Mouse (Mus musculus): ENCODE data around the gene Dnajc4. TPM values are rescaled to one million over a fixed set of nuclear protein-coding genes. Genes with fewer than 3 reads are reported as not detected.

Gene Dnajc4
- total RNA-seq, 2 experiments from 2014 or later, result 59.4 to 62.4 TPM

GRCm38 (mm10) chr19:6977759-6978638 is 14.4 kb downstream of the Dnajc4 start:
- intact Hi-C loops (cut with DNase I), result loop anchor here (2.0 to 5.0 kb wide), 3 partner anchors 36 to 53 kb away; partner anchors contain the start of genes Bad, Catsperz and Gpr137
- DNase-seq, result no peak

- peak; percentile 77 to 84 for DNase-seq
- intact Hi-C loops (cut with DNase I), result loop anchor here (5.0 kb wide), 1 partner anchor 34 kb away; the partner anchor contains the start of genes Bad and Gpr137
These were observed 16.5 kb downstream of the Dnajc4 start, which contains the start of gene Plcb3 for GRCm38 (mm10) chr19:6975537-6976521. Gene Plcb3 (minus strand): TSS chr19:6976470.

DNA sequence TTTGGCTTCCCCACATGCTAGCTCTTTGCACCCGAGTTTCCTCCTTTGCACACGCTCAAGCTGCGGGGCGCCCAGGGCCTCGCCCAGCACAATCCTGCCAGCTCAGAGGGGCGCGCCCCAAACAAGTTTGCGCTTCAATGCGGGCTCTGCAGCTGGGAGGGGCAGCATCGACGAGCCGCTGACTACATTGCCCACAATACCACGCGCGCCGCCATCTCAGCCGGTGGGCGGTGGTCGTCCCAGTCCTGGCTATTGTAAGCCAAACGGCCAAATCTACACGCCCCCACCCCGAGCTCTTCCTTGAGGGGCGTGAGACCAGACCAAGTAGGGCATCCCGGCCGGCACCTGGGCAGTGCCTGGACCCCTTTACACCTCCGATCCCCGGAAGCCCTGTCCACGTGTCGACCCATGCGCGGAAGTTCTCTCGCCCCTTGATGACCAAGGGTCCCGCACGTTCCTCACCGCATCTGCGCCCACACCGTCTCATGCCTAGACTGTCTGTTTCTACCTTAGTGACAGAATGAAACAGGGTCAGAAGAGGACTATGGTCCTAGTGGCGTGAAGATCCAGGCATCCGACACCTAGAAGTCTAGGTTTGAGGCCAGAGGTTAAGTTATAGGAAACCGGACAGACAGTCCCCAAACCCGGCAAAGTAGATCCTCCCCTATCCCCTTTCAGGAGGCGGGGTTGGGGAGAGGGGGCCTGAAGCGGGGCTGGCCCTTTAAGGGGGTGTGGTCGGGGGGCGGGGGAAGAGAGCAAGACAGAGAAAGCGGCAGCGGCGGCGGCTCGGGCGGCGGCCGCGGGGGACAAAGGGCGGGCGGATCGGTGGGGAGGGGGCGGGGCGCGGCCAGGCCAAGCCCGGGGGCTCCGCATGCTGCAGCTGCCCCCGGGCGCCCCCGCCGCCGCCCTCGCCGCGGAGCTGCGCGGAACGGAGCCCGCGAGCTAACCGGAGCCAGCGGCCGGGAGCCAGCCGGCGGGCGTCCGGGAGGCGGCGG is 17.9 kb downstream of the Dnajc4 start, which contains the start of gene Ppp1r14b:
Gene Ppp1r14b (plus strand): TSS at position 758 of the 995 bp plus-strand sequence.
- intact Hi-C loops (cut with DNase I), result loop anchor here (1.0 to 5.0 kb wide), 2 partner anchors 22 to 32 kb away; partner anchors contain the start of genes Bad and Gpr137
- DNase-seq, result peak; percentile 84 to 87

DNA sequence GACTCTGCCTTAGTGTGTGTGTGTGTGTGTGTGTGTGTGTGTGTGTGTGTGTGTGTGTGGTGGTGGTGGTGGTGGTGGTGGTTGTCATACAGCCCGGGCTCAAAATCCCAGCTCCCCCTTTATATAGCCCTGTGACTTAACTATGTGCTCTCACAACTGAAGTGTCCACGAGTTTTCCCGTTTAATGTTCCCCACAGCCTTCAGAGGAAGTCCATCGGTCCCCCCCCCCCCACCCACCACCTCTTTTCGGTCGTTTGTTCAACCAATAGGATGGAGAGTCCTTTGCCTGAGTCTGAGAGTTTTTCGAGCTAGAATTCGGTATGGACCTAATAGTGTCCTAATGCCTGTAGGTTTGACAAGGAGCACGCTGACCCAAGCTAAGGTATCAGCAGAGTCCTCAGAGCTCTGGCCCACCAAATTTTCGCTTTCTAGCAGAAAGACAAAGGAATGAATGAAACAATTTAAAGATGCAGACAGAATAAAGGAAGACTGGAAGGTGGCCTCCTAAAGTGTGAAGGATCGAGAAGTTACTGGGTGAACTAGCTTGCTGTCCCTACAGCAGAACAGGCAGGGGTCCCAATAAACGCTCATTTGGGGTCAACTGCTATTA is 18.7 kb downstream of the Dnajc4 start:
- intact Hi-C loops (cut with DNase I), result loop anchor here (1.0 kb wide), 1 partner anchor 21 kb away; no protein-coding TSS in a partner anchor

DNA sequence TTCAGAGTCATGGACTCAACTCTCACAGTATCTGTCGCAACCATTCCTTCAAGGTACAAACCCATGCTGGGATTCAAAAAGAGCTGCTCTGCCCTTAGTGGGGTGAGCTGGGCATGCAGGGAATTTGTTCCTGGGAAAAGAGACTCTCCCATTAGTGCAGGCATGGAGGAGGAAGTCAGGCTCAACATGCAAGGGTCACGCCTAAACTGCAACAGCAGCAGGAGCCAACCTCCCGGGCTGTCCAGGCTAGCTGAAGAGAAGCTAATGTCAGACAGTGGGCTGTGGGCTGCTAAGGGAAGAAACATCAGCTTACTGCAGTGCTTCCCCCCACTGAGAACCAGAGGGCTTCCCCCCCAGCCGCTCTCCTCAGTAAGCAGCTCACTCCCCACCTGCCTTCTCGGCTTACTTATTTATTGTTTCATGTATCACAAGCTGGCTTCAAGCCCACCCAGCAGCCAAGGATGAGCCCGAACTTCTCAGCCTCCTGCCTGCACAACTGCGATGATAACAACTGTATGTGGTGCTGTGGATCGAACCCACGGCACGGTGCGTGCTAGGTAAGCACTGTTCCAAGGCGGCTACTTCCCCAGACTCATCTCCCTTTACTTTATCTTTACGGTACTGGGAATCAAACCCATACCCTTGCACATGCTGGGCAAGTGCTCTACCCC is 20.0 kb downstream of the Dnajc4 start:
- intact Hi-C loops (cut with DNase I), result no loop called here
- DNase-seq, result no peak

More for the DNA sequence above, 18.7 kb downstream of the Dnajc4 start:
- no peak for DNase-seq

DNA sequence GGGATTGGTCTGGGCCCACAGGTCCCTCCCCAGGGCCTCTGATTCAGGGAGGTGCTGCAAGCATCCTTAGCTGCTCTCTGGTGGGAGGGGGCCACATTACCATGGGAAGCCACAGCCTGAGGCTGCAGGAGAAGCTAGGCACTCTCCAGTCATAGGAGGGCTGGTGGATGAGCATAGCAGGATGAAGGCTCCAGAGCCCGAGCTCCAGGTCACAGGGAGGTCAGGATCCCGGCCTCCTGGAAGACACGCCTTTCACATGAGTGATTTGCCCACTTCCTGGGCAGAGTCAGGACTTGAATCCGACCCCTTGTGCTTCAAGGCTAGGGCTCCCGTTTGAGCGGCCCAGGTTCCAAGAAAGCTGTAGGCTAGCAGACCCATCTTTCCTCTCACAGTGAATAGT is 20.7 kb downstream of the Dnajc4 start:
- intact Hi-C loops (cut with DNase I), result no loop called here
- DNase-seq, result no peak

GRCm38 (mm10) chr19:6970460-6971085 is 21.8 kb downstream of the Dnajc4 start:
- no peak for DNase-seq
- intact Hi-C loops (cut with DNase I), result no loop called here

- peak; percentile 76 to 79 for DNase-seq
- intact Hi-C loops (cut with DNase I), result loop anchor here (2.0 kb wide), 2 partner anchors 17 to 45 kb away; partner anchors contain the start of gene Catsperz
These were observed 22.5 kb downstream of the Dnajc4 start for GRCm38 (mm10) chr19:6969665-6970381.

DNA sequence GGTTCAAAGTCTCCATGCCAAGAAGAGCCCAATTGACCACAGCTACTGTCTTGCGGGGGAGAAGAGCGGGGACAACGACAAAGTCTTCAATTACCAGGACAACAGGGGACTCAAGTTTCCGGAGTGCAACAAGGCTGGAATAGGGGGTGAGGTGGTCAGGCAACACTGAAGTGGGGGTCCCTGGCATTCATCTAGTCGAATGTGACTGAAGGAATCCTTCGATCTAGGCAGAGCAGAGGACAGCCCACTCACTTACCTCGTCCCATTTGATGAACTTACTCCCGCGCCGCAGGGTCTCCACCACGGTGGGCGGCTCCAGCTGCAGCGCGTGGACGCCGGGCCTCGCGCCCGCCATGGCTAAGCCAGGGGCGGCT is 23.1 kb downstream of the Dnajc4 start:
- intact Hi-C loops (cut with DNase I), result loop anchor here (2.0 kb wide), 2 partner anchors 16 to 44 kb away; partner anchors contain the start of gene Catsperz
- no peak for DNase-seq

- DNase-seq, result no peak
- intact Hi-C loops (cut with DNase I), result loop anchor here (2.0 kb wide), 2 partner anchors 16 to 44 kb away; partner anchors contain the start of gene Catsperz
These were observed 23.7 kb downstream of the Dnajc4 start for GRCm38 (mm10) chr19:6968491-6969271.

GRCm38 (mm10) chr19:6956461-6956860 is 35.9 kb downstream of the Dnajc4 start:
- DNase-seq, result no peak
- intact Hi-C loops (cut with DNase I), result no loop called here

- peak; percentile 69 to 76 for DNase-seq
- intact Hi-C loops (cut with DNase I), result no loop called here
These were observed 36.9 kb downstream of the Dnajc4 start for GRCm38 (mm10) chr19:6955424-6955823.

- intact Hi-C loops (cut with DNase I), result no loop called here
- peak; percentile 57 to 62 for DNase-seq
These were observed 38.3 kb downstream of the Dnajc4 start for GRCm38 (mm10) chr19:6954046-6954445.

- peak; percentile 47 to 62 for DNase-seq
- intact Hi-C loops (cut with DNase I), result loop anchor here (1.0 to 2.0 kb wide), 2 partner anchors 16 to 22 kb away; partner anchors contain the start of gene Ppp1r14b
These were observed 39.7 kb downstream of the Dnajc4 start for GRCm38 (mm10) chr19:6952712-6953037.

GRCm38 (mm10) chr19:6951994-6952711 is 40.2 kb downstream of the Dnajc4 start:
- intact Hi-C loops (cut with DNase I), result loop anchor here (1.0 to 2.0 kb wide), 3 partner anchors 10 to 22 kb away; partner anchors contain the start of genes Gpr137 and Ppp1r14b
- DNase-seq, result peak; percentile 92 to 93
